Comparison of ENCODE assay signal across 43 mouse cellular contexts in the genomic region with DNA sequence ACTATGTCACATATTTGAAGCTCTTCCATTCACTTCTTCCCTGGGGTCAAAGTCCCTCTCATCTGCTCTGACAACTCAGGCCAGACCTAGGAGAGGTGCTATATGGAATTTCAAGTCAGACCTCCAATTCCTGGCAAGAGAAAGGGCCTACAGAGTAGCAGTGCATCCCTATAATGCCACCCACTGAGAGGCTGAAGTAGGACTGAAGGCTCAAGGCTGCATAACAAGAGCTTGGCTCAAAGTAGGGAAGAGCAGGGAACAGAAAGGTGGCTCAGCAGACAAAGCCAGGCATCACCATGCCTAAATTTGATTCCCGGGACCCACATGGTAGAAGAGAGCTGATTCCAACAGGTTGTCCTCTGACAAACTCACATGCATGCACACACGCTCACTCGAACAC. TPM values are rescaled to one million over a fixed set of nuclear protein-coding genes. Genes with fewer than 3 reads are reported as not detected.
"Had no signal": no experiment of that assay in that cellular context is flagged by ENCODE, and none has a peak within 500 bp of the region (broad histone marks: within the 10 kb centered on the region; RNA-seq: fewer than 3 reads in every experiment).

No protein-coding gene starts in this region.

- ATAC-seq: liver, embryonic 12.5 days; liver, postnatal 0 days; lung, postnatal 0 days; midbrain, embryonic 13.5 days; midbrain, embryonic 15.5 days; midbrain, embryonic 16.5 days had no signal

- H3K9me3 ChIP-seq: limb, embryonic 10.5 days; limb, embryonic 12.5 days; limb, embryonic 13.5 days; limb, embryonic 15.5 days; liver, embryonic 12.5 days; liver, embryonic 13.5 days; liver, embryonic 15.5 days; lung, embryonic 15.5 days; megakaryocyte, embryonic 14.5 days; midbrain, embryonic 10.5 days; midbrain, embryonic 12.5 days; midbrain, embryonic 13.5 days; midbrain, embryonic 15.5 days; neural tube, embryonic 12.5 days; neural tube, embryonic 13.5 days had no signal

- H3K9ac ChIP-seq: limb, embryonic 12.5 days; limb, embryonic 13.5 days; limb, embryonic 15.5 days; liver, embryonic 12.5 days; liver, embryonic 13.5 days; liver, embryonic 14.5 days; liver, embryonic 15.5 days; liver, postnatal 0 days; lung, embryonic 14.5 days; lung, embryonic 15.5 days; midbrain, embryonic 12.5 days; midbrain, embryonic 13.5 days; midbrain, embryonic 15.5 days; neural tube, embryonic 12.5 days; neural tube, embryonic 13.5 days had no signal

- H3K27ac ChIP-seq: limb, embryonic 10.5 days; limb, embryonic 12.5 days; limb, embryonic 13.5 days; limb, embryonic 15.5 days; liver, embryonic 12.5 days; liver, embryonic 13.5 days; liver, embryonic 14.5 days; liver, embryonic 15.5 days; lung, embryonic 15.5 days; macrophage; midbrain, embryonic 10.5 days; midbrain, embryonic 12.5 days; midbrain, embryonic 13.5 days; midbrain, embryonic 15.5 days; neural tube, embryonic 12.5 days; neural tube, embryonic 13.5 days had no signal

- H3K36me3 ChIP-seq: limb, embryonic 12.5 days; limb, embryonic 15.5 days; liver, embryonic 13.5 days; lung, embryonic 15.5 days; midbrain, embryonic 10.5 days; midbrain, embryonic 12.5 days; midbrain, embryonic 13.5 days; midbrain, embryonic 15.5 days; neural tube, embryonic 12.5 days; neural tube, embryonic 13.5 days had no signal

- H3K27me3 ChIP-seq: limb, embryonic 15.5 days; lung, embryonic 15.5 days; midbrain, embryonic 15.5 days; neural tube, embryonic 12.5 days; neural tube, embryonic 13.5 days had no signal

- H3K4me3 ChIP-seq: limb, embryonic 10.5 days; limb, embryonic 12.5 days; limb, embryonic 13.5 days; limb, embryonic 15.5 days; liver, embryonic 12.5 days; liver, embryonic 13.5 days; liver, embryonic 15.5 days; lung, embryonic 15.5 days; megakaryocyte, embryonic 14.5 days; midbrain, embryonic 10.5 days; midbrain, embryonic 12.5 days; midbrain, embryonic 13.5 days; midbrain, embryonic 15.5 days; myocyte; neural tube, embryonic 12.5 days; neural tube, embryonic 13.5 days had no signal

- DNase-seq: left cerebral cortex, postnatal 4 days; liver; liver, embryonic 13.5 days; liver, postnatal 0 days; lung, adult 18-20 months; lung, adult 2 months; lung, embryonic 14.5 days; lung, postnatal 10 days; lung, postnatal 14 days; lung, postnatal 36 days; lung, postnatal 4 days had no signal

- H3K4me2 ChIP-seq: limb, embryonic 12.5 days; limb, embryonic 13.5 days; limb, embryonic 15.5 days; liver, embryonic 11.5 days; liver, embryonic 12.5 days; liver, embryonic 13.5 days; liver, embryonic 15.5 days; lung, embryonic 14.5 days; lung, embryonic 15.5 days; midbrain, embryonic 11.5 days; midbrain, embryonic 12.5 days; midbrain, embryonic 13.5 days; midbrain, embryonic 15.5 days; neural tube, embryonic 12.5 days; neural tube, embryonic 13.5 days had no signal

RNA-seq across cellular contexts. Expression of a gene that starts 2.6 kb away (rescaled TPM):
- total RNA-seq: megakaryocyte, adult 5-6 weeks had no signal
- polyA plus RNA-seq: liver, embryonic 15.5 days; liver, embryonic 16.5 days had no signal

RNA-seq across cellular contexts. Expression of a gene that starts 2.9 kb away (rescaled TPM):
- total RNA-seq: megakaryocyte, adult 5-6 weeks; megakaryocyte-erythroid progenitor cell, adult 5-6 weeks had no signal
- polyA plus RNA-seq: limb, embryonic 12.5 days; liver, embryonic 12.5 days; liver, embryonic 13.5 days; liver, embryonic 15.5 days; lung, embryonic 14.5 days had no signal

RNA-seq across cellular contexts. Expression of a gene that starts 35.0 kb away (rescaled TPM):
- total RNA-seq: left cerebral cortex, postnatal 10 days; left cerebral cortex, postnatal 14 days; left cerebral cortex, postnatal 25 days; left cerebral cortex, postnatal 36 days; left cerebral cortex, postnatal 4 days; liver, adult 2 months; megakaryocyte progenitor cell, adult 5-6 weeks; megakaryocyte, adult 5-6 weeks; megakaryocyte-erythroid progenitor cell, adult 5-6 weeks had no signal
- polyA plus RNA-seq: limb, embryonic 10.5 days; limb, embryonic 11.5 days; limb, embryonic 12.5 days; liver, embryonic 11.5 days; liver, embryonic 12.5 days; liver, embryonic 13.5 days; liver, embryonic 14.5 days; liver, embryonic 15.5 days; liver, embryonic 16.5 days; macrophage; midbrain, embryonic 11.5 days; midbrain, embryonic 12.5 days; midbrain, embryonic 13.5 days; midbrain, embryonic 15.5 days; myocyte; neural tube, embryonic 11.5 days; neural tube, embryonic 12.5 days; neural tube, embryonic 13.5 days had no signal
